Mouse (Mus musculus): ENCODE measurements around the gene Adamtsl1. TPM values are rescaled to one million over a fixed set of nuclear protein-coding genes. Genes with fewer than 3 reads are reported as not detected.

Adamtsl1 gene
- polyA plus RNA-seq, 1 experiment from 2014 or later: 1.1 TPM

DNA sequence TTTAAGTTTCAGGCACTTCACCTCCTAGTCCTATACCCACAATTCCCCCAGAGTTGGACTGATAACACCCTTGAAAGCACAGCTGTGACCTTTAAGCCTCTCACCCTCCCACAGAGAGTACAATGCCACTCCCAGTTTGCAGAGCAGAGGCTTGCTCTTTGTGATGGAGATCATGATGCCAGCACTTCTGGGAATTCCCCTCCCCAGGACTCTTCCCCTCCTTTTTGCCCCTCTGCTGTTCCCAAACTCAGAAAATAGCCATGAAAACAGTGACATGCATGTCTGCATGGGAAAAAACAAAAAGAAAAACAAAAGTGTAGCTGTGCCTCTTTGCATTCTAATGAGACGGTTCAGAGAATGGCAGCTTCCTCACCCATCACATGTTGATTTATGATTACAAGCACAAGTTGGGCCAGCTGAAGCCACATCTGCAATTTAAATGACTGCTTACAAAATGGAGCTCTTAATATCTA lies 669.8 kb downstream of the Adamtsl1 start:
- no peak for DNase-seq (ENCODE audit: low spot score)

DNA sequence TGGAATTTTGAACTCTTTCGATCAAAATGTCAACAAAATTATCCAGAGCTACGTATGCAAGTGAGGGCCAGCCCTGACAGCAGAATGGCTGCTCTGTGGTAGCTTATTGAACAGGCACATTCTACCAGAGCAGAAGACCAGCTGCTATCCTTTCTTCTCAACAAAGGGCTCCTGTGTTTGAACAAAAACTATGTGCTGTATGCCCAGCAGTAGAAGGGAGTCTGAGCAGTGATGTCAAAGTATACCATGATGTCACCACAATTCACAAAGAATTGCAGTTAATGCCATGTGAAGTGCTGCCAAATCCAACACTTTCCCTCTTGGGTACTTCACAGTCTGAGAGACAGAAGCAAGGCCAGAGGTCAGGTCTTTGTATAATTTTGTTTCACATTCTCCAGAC lies 675.9 kb downstream of the Adamtsl1 start:
- DNase-seq (ENCODE audit: low spot score): no peak

- DNase-seq (ENCODE audit: low spot score): no peak
These were observed 677.2 kb downstream of the Adamtsl1 start for GRCm38 (mm10) chr4:86191195-86191594.

DNA sequence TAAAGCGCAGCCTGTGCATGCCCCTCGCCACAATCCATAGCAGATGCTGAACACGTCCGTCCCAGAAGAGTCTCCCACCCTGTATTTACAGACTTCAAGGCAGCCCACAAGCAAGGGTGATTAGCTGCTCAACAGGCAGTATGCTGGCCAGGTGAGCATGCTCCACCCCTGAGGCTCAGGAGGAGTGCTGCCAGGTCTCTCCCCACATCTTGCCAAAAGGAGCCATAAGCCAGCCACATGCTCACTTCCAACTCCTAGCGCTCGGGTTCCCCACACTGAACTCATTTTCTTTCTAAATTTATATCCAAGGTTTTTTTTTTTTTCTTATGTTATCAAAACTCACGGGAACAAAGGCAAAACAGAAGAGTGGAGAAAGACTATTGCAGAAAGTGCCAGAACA lies 687.8 kb downstream of the Adamtsl1 start:
- DNase-seq (ENCODE audit: low spot score): no peak

DNA sequence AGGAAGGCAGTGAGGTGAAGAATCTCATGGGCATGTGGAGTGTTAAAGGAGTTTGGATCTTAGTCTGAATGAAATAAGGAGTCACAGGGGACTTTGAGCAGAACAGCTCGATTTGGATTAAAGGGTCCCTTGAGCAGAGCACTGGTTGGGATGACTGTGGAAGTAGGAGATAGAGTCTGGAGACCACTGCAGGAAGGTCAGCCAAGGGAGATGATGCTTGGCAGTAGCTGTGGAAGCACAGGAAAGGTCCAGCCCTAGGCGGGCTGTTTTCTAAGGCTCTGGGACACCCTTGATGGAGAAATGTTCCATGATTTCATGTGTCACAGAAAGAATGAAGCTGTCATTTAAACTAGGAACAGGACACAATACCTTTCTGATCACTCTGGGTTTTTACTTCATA lies 689.3 kb downstream of the Adamtsl1 start:
- DNase-seq (ENCODE audit: low spot score): no peak

GRCm38 (mm10) chr4:86224875-86225274 lies 710.9 kb downstream of the Adamtsl1 start:
- no peak for DNase-seq (ENCODE audit: low spot score)

DNA sequence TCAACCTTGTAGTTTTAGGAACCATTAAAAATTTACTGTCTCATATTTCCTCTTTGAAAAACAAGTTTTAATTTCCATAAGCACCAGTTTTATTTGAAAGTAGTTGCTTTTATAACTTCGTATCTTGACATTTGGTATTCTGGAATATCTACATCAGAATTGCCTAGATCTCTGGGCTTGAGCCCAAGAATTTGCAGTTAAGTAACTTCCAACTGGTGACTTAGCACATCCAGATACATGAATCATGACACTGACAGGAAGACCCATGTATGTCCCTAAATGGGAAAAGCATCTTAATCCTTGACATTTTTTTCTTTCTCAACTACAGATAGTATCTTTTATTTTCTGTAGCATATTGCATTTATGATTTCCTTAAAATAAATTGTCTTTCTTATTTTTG lies 713.1 kb downstream of the Adamtsl1 start:
- DNase-seq (ENCODE audit: low spot score): no peak

GRCm38 (mm10) chr4:86233197-86233596 lies 719.2 kb downstream of the Adamtsl1 start:
- DNase-seq (ENCODE audit: low spot score): no peak

- DNase-seq (ENCODE audit: low spot score): no peak
These were observed 728.0 kb downstream of the Adamtsl1 start for GRCm38 (mm10) chr4:86241854-86242424.

DNA sequence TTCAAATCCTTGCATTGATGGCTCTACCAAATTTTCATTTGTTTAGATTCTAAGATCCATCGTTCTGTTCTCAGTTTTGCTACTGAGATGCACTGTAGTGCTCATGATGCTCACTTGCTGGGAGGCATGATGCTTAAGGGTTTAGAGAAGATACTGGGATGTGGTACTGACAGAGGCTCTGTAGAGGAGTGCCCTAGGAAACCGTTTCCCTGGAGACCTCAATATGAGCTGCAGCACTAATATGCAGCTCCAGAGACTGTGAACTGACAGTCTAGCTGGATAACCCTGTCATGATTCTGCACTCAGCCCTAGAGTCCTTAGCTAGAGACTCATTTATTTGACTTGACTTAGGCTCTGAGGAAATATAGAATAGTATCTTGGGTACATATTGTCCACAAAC lies 756.1 kb downstream of the Adamtsl1 start:
- DNase-seq (ENCODE audit: low spot score): no peak

DNA sequence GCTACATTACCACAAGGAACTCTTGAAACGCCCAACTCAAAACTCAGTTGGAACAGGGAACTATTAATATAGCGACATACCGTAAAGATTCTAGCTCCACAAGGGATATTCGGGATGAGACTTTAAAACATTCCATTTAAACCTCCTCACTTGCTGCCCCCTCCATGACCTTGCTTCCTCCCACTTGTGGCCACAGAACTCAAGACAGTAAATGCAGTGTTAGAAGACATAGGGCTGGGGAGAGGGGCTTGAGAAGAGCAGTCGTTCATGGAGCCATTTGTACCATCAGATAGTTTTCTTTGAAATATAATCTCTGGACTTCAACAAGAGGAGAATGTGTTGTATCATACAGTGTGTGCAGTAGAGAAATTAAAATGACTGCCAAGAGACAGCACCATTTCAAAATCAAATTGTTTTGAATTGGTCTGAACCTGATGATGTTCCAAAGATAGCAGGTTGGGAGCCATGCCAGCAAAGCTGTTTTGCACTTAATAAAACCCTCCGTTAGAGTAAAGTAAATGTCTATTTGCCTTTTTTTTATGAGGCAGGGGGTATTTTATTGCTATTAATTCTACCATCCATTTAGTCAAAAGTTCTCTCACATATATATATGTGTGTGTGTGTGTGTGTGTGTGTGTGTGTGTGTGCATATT lies 759.9 kb downstream of the Adamtsl1 start:
- DNase-seq (ENCODE audit: low spot score): no peak

- DNase-seq (ENCODE audit: low spot score): no peak
These were observed 760.7 kb downstream of the Adamtsl1 start for GRCm38 (mm10) chr4:86274663-86275062.

GRCm38 (mm10) chr4:86276021-86276813 lies 762.2 kb downstream of the Adamtsl1 start:
- no peak for DNase-seq (ENCODE audit: low spot score)

GRCm38 (mm10) chr4:86278546-86278945 lies 764.6 kb downstream of the Adamtsl1 start:
- no peak for DNase-seq (ENCODE audit: low spot score)

GRCm38 (mm10) chr4:86286572-86286971 lies 772.6 kb downstream of the Adamtsl1 start:
- DNase-seq (ENCODE audit: low spot score): no peak

DNA sequence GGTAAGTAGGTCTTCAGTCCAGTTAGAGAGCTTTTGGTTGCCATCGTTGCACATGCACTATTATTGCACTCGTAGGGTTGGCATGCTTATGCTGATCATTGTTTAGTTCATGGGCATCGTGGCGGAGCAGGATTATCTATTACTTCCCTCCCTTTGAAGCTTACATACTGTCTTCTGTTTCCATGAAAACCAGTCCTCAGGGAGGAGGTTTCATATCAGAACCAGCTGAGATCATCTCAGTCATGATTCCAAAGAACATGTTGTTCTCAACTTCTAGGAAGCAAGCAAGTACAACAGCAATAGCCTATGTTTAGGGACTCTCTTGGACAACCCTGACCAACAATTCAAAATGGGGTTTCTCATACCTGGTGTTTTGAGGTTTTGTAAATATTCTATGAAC lies 774.3 kb downstream of the Adamtsl1 start:
- no peak for DNase-seq (ENCODE audit: low spot score)

GRCm38 (mm10) chr4:86289511-86290273 lies 775.7 kb downstream of the Adamtsl1 start:
- no peak for DNase-seq (ENCODE audit: low spot score)

- no peak for DNase-seq (ENCODE audit: low spot score)
These were observed 780.9 kb downstream of the Adamtsl1 start for GRCm38 (mm10) chr4:86294828-86295251.

- no peak for DNase-seq (ENCODE audit: low spot score)
These were observed 787.5 kb downstream of the Adamtsl1 start for GRCm38 (mm10) chr4:86301469-86301868.

DNA sequence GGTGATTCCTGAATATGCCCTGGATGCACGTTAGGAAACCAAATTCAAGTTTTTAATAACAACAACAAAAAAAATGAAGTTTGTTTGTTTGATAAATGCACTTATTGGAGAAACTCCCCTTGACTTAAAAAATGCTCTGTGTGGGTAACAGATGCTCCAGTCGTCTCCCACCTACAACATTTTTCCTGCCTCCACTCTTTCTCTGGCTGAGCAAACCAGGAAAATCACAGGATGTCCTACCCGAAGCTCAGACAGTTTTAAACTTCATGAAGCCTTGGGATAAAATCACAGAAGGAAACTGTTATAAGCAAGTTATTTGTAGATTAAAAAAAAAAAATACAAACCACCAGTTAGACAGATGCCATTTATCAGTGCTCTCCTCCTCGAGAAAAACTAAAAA lies 788.1 kb downstream of the Adamtsl1 start:
- DNase-seq (ENCODE audit: low spot score): no peak

GRCm38 (mm10) chr4:86306753-86307152 lies 792.8 kb downstream of the Adamtsl1 start:
- no peak for DNase-seq (ENCODE audit: low spot score)

GRCm38 (mm10) chr4:86309178-86309577 lies 795.2 kb downstream of the Adamtsl1 start:
- no peak for DNase-seq (ENCODE audit: low spot score)

Measured in thymus, postnatal 0 days (tissue).